Mouse (Mus musculus): ENCODE data around the gene Tpm3. TPM values are rescaled to one million over a fixed set of nuclear protein-coding genes. Genes with fewer than 3 reads are reported as not detected.
"Not testable (repeated sequence)": the region's sequence is repeated elsewhere in the genome, so short reads cannot be mapped to it uniquely, and the experiment has no call there.

The Tpm3 gene
- total RNA-seq, 2 experiments from 2014 or later: 164 to 185 TPM

DNA sequence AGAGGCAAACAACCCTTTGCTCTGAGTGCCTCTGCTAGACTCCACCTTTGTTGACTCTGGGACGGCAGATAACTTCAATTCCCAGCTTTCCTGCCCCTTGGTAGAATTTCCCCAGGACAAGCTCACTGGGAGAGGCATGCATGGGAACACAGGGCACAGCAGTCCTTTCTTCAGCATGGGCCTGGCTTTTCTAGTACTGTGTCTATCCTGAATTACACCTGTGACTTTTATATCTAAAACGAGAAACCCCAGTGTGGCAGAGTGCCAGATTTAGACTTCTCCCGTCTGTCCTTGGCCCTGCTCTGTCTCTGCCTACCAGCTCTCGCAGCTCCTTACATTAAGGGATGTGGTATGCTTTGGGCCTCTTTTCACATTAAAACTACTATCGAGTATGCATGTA lies 10.6 kb downstream of the Tpm3 start:
- no peak for DNase-seq (ENCODE audit: extremely low spot score in 1 of 2, low spot score in 1 of 2)

DNA sequence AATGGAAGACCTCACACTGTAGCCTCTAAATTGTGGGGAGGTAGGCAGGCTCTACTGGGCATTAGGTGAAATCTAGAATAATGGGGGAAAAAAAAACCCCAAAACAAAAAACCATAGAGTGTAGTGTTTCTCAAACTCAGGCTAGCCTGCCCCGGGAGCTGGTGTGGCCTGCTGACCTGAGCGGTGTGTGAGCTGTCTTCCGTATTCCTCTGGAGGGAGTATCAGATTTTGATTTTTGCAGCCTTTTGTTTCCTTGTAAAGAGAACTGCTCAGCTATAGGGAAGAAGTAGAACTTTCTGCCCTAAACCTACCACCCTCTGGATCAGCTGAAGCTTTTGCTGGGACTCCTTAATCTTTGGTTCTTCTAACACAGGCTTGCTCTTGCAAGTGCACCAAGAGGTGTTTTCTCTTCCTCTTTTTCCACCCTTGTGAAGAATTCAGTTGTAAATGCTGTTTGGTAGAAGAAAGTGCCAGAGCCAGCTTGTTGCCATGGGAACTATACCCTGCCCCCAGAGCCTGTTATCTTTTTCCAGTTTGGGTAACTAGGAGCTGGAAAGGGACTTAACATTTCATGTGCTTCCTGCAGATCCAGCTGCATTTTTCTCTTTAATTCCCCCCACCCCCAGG lies 11.4 kb downstream of the Tpm3 start:
- DNase-seq (ENCODE audit: extremely low spot score in 1 of 2, low spot score in 1 of 2): no peak

DNA sequence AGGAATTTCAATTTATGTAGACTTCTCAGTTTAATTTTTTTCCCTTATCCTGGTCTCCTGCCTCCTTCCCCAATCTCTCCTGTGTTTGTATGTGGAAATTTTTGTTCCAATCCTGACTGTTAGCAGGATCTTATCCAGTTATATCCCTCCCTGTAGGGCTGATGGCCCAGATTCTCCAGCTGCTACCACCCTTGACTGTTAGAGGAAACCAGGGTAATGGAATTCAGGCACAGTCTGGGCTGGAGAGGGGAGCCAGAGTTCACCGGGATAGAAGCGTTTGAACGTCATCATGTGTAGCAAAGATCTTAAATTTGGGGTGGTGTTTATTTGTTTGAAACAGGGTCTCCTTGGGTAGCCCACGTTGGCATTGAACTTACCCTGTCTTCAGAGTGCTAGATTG lies 12.3 kb downstream of the Tpm3 start:
- DNase-seq (ENCODE audit: extremely low spot score in 1 of 2, low spot score in 1 of 2): no peak

DNA sequence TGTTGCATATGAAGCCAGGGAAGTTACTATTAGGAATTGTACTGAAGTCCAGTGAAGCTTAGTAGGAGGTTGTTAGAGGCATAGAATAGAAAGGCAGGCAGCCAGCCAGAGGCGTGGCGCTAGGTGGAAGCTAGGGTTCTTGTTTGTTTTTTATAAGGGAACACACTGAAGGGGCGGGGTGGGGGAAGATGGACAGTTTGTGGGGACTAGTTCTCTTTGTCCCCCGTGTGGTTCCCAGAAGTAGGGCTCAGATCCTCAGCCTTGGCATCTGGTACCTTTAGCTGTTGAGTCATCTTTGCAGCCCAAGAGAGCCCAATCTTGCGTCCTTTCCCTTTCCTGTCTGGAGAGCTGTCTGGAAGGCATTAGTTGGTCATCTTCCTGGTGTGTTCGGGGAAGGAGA lies 12.8 kb downstream of the Tpm3 start:
- no peak for DNase-seq (ENCODE audit: extremely low spot score in 1 of 2, low spot score in 1 of 2)

DNA sequence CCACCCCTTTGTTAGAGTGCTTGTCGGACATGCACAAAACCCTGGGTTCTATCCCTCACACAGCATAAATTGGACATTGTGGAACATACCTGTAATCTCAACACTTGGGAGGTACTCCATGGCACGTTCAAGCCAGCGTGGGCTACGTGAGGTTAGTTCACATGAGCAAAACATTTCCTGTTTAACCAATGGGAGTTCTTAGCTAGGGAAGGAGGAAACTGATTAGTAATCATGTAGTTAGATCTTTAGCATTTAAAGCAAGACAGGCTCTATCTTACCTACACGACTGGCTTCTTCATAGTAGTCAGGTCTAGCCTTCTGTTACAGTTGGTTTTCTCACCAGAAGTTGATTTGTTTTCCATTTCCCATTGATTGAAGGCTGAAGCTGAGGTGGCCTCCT lies 13.6 kb downstream of the Tpm3 start:
- no peak for DNase-seq (ENCODE audit: extremely low spot score in 1 of 2, low spot score in 1 of 2)

DNA sequence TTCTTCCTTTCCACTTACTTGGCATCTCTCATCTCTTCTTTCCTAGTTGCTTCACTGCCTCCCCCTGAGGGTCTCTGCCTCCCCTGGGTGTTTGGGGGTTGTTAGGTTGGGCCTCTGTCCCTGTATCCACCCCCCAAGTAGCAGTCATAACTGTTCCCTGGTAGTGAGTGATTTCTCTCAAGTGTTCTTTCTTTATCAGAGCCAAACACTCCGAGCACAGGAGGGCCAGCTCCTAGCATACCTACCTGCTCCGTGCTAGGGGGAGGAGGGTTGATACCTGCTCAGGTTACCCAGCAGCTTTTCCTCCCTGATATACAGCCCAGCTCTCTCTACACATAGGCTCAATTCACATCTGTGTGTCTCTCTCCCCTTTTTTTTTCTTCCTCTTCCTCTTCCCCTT lies 16.2 kb downstream of the Tpm3 start:
- no peak for DNase-seq (ENCODE audit: extremely low spot score in 1 of 2, low spot score in 1 of 2)

DNA sequence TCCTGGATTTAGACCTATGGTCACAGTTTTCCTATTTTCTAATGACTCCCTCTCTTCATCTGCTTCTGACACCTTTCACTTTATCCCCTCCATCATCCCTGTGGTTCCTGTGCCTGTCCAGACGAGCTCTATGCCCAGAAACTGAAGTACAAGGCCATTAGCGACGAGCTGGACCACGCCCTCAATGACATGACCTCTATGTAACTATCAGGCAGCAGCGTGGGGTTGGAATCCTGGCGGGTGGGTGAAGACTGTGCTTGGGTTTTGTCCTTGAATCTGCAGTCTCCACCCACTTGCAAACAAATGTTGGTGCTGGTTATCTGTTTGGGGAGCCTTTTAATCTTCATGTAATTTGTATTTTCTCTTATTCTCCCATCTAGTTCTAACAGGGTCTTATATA lies 18.4 kb downstream of the Tpm3 start:
- DNase-seq (ENCODE audit: extremely low spot score in 1 of 2, low spot score in 1 of 2): no peak

DNA sequence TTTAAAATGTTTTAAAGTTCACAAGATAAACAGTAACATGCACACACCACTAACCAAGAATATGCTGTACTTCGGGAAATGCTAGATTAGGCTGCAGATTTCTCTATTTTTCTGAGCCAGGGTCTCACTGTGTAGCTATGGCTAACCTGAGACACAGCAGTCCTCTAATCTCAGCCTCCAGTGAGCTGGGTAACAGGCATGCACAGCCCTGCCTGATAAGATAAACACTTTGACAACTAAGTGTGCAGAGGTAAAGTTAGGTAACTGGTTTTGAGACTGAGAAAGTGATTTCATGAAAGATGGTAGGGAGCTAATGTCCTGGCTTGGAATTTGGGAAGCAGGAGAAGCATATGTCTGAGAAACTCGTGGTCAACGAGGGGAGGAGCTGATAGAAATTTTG lies 22.0 kb downstream of the Tpm3 start:
- DNase-seq (ENCODE audit: extremely low spot score in 1 of 2, low spot score in 1 of 2): no peak

DNA sequence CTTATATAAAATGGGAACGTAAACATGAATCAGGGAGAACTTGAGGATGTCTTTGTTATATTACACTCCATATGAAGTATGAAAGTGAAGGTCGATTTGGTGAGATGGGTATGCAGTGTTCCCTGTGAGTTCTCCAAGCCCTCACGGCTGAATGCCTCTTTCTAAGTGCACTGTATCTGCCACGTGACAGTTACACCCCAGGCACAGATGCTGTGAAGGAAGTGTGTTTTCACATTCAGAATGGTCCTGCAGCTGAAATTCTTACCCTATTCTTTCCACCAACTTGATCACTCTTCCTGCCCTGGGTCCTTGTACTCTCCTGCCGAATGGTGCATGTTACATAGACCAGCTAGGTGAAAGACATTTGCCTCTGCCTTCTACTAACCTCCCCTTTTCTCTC lies 25.5 kb downstream of the Tpm3 start:
- no peak for DNase-seq (ENCODE audit: extremely low spot score in 1 of 2, low spot score in 1 of 2)

DNA sequence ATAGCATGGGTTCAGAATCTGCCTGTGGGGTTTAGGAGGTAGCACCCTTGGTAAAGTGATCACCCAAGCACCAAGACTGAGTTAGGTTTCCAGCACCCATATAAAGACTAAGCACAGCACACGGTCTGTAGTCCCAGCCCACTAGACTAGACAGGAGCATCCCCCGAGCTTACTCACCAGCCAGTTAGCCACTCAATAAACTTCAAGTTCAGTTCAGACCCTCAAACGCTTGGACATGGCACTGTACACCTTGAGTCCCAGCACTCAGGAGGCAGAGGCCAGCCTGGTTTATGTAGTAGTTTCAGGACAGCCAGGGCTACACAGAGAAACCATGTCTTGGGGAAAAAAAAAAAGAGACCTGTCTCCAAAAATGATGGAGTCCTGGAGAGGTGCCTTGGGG lies 28.6 kb downstream of the Tpm3 start:
- DNase-seq (ENCODE audit: extremely low spot score in 1 of 2, low spot score in 1 of 2): no peak

DNA sequence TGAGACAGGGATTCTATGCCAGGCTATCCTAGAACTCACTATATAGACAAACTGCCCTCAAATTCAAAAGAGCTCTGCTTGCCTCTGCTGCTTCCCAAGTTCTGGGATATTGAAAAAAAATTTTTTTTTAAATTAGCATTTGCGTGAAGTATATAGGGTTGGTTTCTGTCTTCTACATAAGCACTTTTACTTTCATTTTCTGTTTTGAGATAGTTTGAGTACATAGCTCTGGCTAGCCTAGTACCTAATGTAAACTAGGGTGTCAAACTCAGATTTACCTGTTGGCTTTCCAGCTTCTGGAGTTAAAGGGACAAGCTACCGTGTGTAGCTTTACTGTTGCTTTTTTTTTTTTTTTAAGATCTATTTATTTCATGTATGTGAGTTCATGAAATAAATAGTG lies 29.2 kb downstream of the Tpm3 start:
- DNase-seq (ENCODE audit: extremely low spot score in 1 of 2, low spot score in 1 of 2): no peak

DNA sequence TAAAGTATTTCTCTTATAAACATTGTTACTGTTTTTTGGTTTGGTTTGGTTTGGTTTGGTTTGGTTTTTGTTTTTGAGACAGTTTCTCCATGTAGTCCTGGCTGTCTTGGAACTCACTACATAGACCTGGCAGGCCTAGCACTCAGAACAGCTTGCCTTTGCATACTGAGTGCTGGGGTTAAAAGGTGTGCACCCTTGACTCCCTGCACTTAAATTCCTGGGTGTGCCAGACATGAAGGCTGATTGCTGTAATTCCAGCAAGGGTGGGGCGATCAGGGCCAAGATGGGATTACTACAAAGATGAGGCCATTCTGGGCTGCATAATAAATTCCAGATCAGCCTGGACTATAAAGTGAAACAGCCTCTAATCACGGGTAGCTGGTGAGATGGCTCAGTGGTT lies 29.8 kb downstream of the Tpm3 start:
- DNase-seq (ENCODE audit: extremely low spot score in 1 of 2, low spot score in 1 of 2): no peak

DNA sequence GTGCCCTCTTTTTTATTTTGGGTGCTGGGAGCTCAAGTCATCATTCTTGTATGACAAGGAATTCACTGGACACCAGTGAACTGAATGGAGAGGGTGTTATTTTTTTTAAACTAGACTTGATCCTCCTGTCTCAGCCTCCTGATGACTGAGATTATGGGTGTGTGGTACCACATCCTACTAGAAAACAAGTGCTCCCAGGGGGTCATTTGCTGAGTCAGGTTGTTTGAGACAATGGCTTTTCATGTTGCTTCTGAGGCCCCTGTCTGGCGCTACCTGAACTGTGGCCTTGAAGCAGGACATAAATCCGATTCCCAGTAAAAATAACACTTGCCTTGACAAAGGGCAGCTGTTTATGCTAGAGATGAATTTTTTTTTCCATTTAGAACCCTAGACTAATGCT lies 30.7 kb downstream of the Tpm3 start:
- DNase-seq (ENCODE audit: extremely low spot score in 1 of 2, low spot score in 1 of 2): no peak

DNA sequence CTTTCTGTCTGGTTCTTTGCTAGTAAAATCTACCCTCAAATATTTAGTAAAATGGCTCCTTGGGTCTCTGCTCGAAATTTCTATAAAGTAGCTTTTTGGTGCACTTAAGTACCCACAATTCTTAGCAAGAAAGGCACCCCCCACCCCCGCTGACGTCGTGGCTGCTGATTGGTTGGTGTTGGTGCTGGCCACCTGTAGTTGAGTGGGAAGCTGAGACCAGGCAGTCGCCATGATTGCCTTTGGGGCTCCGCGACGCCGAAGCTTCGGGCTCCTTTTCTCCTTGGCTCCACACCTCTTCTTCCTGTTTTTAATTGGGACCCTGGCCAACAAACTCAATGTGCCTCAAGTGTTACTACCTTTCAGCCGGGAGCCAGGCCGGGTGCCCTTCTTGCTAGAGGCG lies 31.5 kb downstream of the Tpm3 start, which contains the start of gene Nup210l:
TSS of gene Nup210l (plus strand) at position 195 of the 400 bp plus-strand sequence.
- no peak for DNase-seq (ENCODE audit: extremely low spot score in 1 of 2, low spot score in 1 of 2)

DNA sequence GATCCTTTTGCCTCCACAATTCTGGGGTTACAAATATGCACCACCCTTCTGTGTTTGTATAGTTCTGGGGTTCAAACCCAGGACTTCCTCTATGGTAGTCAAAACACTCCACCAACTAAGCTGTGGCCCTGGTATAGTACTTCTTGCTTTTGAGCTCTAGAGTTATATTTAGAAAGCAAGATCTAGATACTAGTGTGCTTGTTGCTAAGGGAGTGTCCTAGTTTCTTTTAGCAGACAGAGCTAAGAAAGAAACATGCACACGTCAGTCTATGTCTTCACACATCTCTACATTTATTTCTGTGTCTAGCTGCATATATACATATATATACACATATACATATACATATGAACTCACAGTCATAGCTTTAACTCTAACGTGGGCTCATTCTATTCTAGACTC lies 39.3 kb downstream of the Tpm3 start:
- no peak for DNase-seq (ENCODE audit: extremely low spot score in 1 of 2, low spot score in 1 of 2)

DNA sequence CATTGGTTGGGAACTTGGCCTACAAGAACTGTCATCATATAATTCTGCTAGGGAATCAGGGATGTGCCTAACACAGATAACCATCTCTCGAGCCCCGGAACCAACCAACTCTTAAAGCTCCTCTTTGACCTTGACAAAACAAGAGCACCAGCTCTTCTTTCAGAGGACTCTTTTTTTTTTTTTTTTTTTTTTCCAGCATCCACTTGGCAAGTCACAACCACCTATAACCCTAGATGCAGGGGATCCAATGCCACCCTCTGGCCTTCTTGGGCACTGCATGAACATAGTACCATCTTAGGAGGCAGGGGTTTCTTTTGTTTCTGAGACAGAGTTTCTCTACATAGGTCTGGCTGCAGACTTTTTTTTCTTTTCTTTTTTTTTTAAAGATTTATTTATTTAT lies 41.9 kb downstream of the Tpm3 start:
- DNase-seq (ENCODE audit: extremely low spot score in 1 of 2, low spot score in 1 of 2): no peak

DNA sequence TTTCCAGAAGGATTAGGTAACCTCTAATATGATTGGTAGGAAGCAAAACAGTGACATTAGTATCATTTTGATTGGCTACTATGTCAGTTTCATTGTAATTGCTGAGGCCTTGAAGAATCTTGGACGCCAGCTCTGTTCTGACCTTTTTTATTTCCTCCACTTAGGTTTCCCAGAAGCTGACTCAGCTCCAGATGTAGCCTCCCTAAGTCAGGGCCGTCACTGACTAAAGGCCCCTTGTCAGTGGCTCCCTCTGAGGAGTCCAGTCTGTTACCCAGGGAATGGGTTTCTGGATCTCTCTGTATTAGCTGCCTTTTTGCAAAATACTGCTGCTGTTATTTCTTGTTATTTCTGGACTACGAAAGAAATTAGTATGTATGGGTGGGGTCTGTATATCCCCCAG lies 43.1 kb downstream of the Tpm3 start:
- no peak for DNase-seq (ENCODE audit: extremely low spot score in 1 of 2, low spot score in 1 of 2)

DNA sequence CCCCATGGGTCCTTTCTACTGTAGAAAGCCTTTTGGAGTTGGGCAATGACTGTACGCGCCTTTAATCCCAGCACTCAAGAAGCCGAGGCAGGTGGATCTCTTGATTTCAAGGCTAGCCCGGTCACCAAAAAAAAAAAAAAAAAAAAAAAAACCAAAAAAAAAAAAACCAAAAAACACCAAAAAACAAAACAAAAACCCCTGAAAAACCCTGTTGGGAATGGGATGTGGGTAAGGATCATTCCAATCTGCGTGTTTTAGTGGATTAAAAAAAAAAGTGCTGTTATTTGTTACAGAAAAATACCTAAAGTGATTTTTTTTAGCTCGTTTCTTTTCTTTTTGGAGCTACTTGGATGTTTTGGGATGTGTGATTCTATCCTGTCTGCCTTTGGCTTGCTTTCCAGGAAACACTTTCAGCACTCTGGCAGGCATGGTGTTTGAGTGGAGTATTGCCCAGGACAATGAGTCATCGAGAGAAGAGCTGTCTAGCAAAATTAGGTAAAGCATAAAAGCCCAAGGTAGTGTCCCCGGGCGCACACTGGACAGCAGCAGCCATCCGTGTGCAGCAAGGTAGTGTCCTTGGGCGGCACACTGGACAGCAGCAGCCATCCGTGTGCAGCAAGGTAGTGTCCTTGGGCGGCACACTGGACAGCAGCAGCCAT lies 45.8 kb downstream of the Tpm3 start:
- DNase-seq (ENCODE audit: extremely low spot score in 1 of 2, low spot score in 1 of 2): no peak

DNA sequence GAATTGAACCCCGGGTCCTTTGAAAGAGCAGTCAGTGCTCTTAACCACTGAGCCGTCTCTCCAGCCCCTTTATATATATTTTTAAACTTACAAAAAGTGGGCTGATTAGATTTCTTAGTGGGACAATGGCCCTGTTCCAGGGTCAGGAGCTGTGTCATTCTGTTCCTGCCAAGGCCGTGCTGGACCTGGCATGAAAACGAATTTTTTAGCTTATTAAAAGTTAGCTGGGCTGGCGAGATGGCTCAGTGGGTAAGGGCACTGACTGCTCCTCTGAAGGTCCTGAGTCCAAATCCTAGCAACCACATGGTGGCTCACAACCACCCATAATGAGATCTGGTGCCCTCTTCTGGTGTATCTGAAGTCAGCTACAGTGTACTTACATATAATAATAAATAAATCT lies 49.6 kb downstream of the Tpm3 start:
- not testable (repeated sequence) for DNase-seq (ENCODE audit: extremely low spot score in 1 of 2, low spot score in 1 of 2)

DNA sequence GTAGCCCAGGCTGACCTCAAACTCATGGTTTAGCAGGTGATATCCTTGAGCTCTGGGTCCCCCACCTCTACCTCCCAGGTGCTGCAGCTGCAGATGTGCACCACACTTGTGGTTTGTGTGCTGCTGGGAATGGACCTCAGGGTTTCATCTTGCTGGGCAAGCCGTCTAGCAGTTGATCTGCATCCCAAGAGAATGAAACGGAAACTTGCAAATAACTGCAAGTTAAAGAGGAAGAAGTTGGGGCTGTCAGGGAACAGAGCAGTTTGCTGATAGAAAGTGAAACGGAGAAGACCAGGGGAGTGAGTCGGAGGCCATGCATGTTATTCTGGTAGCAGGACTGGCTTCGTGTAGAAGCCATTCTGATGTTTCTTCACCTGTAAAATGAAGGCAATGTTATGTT lies 53.3 kb downstream of the Tpm3 start:
- no peak for DNase-seq (ENCODE audit: extremely low spot score in 1 of 2, low spot score in 1 of 2)

DNA sequence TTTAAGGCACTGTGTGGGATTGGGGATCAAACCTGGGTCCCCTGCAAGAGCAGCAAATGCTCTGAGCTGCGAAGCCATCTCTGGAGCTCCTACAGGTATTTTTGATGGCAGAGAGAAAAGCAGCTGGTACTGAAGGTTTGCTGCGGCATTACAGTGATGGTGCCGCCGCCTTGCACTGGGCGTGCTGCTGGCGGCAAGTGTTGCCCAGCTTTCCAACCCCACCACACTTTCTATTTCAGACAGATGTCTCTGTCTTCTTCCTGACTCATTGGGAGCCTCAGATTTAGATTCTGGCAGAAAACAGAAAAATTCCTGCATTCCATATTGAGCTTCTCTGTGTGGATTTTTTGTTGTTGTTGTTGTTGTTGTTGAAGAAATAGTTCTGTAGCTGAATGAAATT lies 55.4 kb downstream of the Tpm3 start:
- no peak for DNase-seq (ENCODE audit: extremely low spot score in 1 of 2, low spot score in 1 of 2)

DNA sequence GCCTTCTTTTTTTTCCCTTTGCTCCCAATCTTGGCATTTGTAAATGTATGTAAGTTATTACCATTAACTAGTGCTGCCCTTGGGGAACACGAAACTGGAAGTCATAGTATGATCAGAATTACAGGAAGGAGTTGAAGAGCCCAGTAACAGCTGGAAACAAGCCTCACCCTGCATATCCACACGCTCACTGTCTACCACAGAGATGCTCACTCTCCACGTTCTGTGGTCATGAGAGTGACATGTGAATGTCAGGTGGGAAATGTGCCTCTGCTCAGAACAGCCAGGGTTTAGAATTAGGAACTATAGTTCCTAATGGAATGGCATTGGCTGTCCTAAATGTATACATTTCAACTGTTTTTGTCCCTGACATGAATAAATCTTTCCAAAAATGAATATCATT lies 60.3 kb downstream of the Tpm3 start:
- no peak for DNase-seq (ENCODE audit: extremely low spot score in 1 of 2, low spot score in 1 of 2)

DNA sequence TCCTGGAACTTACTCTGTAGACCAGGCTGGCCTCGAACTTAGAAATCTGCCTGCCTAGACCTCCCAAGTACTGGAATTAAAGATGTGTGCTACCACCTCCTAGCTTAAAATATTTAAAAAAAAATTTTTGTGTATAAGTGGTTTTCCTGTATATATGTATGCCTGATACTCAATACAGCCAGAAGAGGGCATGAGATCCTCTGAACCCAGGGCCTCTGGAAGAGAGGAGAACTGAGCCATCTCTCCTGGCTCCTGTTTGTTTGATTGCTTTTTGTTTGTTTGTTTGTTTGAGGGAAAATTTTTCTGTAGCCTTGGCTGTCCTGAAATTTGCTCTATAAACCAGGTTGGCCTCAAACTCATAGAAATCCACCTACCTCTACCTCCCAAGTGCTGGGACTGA lies 60.9 kb downstream of the Tpm3 start:
- no peak for DNase-seq (ENCODE audit: extremely low spot score in 1 of 2, low spot score in 1 of 2)
